Comparison of ENCODE assay signal across 8 mouse cellular contexts in the genomic region with DNA sequence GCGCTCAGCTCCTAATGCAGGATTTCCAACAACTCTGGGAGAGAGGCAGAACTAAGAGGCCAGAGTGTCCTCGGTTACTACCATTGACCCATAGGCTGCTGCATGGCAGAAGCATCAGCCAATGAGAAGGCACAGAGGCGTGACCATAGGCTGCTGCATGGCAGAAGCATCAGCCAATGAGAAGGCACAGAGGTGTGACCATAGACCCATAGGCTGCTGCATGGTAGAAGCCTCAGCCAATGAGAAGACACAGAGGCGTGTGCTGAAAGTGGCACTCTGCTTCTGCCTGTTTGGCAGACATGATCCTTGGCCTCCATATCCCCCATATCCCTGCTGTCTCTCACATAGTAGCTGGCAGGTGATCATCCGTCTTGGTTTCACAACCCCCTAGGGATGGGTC.
A peak's percentile ranks its signal among the peaks of the same experiment; 100 is the strongest.
DNase-seq lines count a peak whose midpoint lies in the region; ATAC-seq and TF ChIP-seq lines count a peak whose summit lies in the region.

No protein-coding gene starts in this region.

- H3K9ac ChIP-seq in hindbrain, embryonic 11.5 days (ENCODE audit: low read depth, low read length) = no peak overlapping the region
- H3K9ac ChIP-seq in limb, embryonic 13.5 days = no peak overlapping the region

- no peak overlapping the region for H3K4me3 ChIP-seq in hindbrain, embryonic 11.5 days (ENCODE audit: low read depth, low read length)
- no peak overlapping the region for H3K4me3 ChIP-seq in hindbrain, embryonic 10.5 days
- H3K4me3 ChIP-seq in limb, embryonic 13.5 days = no peak overlapping the region
- no peak overlapping the region for H3K4me3 ChIP-seq in myocyte

- H3K4me2 ChIP-seq in hindbrain, embryonic 11.5 days (replicated peaks; ENCODE audit: low read depth, low read length) = no peak overlapping the region
- H3K4me2 ChIP-seq in limb, embryonic 13.5 days (replicated peaks) = no peak overlapping the region
- H3K4me2 ChIP-seq in myocyte (ENCODE audit: low read depth) = no peak overlapping the region

- H3ac ChIP-seq in myocyte (ENCODE audit: control insufficient read depth, insufficient read length) = no peak overlapping the region

- H3K9me3 ChIP-seq in hindbrain, embryonic 11.5 days (ENCODE audit: control insufficient read depth, low read length) = no peaks in the 10 kb centered on the region
- H3K9me3 ChIP-seq in hindbrain, embryonic 10.5 days = no peaks in the 10 kb centered on the region
- H3K9me3 ChIP-seq in limb, embryonic 13.5 days = no peaks in the 10 kb centered on the region

- H3K36me3 ChIP-seq in hindbrain, embryonic 11.5 days (ENCODE audit: control insufficient read depth, insufficient read depth, low read length) = no peaks in the 10 kb centered on the region
- peaks cover 5% of the 10 kb centered on the region; the same call in 1 of the 2 replicates for H3K36me3 ChIP-seq in hindbrain, embryonic 10.5 days
- H3K36me3 ChIP-seq in limb, embryonic 13.5 days = no peaks in the 10 kb centered on the region
- no peaks in the 10 kb centered on the region for H3K36me3 ChIP-seq in myocyte (ENCODE audit: control insufficient read depth, insufficient read depth)

- peak; percentile 29 for TF ChIP-seq POLR2A in myocyte (IDR thresholded peaks at IDR 0.05; ENCODE audit: insufficient read length, low read depth)

- no peak overlapping the region for H3K27ac ChIP-seq in hindbrain, embryonic 11.5 days (ENCODE audit: low read depth, low read length)
- H3K27ac ChIP-seq in hindbrain, embryonic 10.5 days = no peak overlapping the region
- H3K27ac ChIP-seq in limb, embryonic 13.5 days = no peak overlapping the region

- H3K4me1 ChIP-seq in hindbrain, embryonic 11.5 days (replicated peaks; ENCODE audit: control insufficient read depth, insufficient read depth, low read length) = no peaks in the 10 kb centered on the region
- peaks cover 19% of the 10 kb centered on the region; the same call in 1 of the 2 replicates for H3K4me1 ChIP-seq in hindbrain, embryonic 10.5 days (replicated peaks)
- H3K4me1 ChIP-seq in limb, embryonic 13.5 days = peaks cover 16% of the 10 kb centered on the region; the same call in 1 of the 2 replicates

- H3K79me2 ChIP-seq in myocyte (ENCODE audit: control insufficient read depth, insufficient read depth) = no peaks in the 10 kb centered on the region

- ATAC-seq in hindbrain, embryonic 11.5 days (ENCODE audit: low FRiP score) = peak; percentile 82
- peak; percentile 75 for ATAC-seq in common myeloid progenitor, adult 5-6 weeks (replicated peaks; ENCODE audit: low read depth, poor library complexity, severe bottlenecking)
- ATAC-seq in limb, embryonic 13.5 days (ENCODE audit: low FRiP score, low read depth) = peak; percentile 60

- no peak for DNase-seq in hindbrain, embryonic 11.5 days (ENCODE audit: low spot score)
- no peak for DNase-seq in hindbrain, embryonic 10.5 days (ENCODE audit: low spot score)
- DNase-seq in urinary bladder, postnatal 25 days (ENCODE audit: low spot score) = no peak
- DNase-seq in left cerebral cortex, adult 9 months (ENCODE audit: low spot score in 2 of 2) = no peak
- DNase-seq in gastrocnemius, adult 8-10 months (ENCODE audit: low spot score in 2 of 2) = no peak

- 73% methylated on average over 5 of the region's 5 CpGs for WGBS in hindbrain, embryonic 11.5 days
- 73% methylated on average over 5 of the region's 5 CpGs for WGBS in hindbrain, embryonic 10.5 days
- WGBS in limb, embryonic 13.5 days = 71% methylated on average over 5 of the region's 5 CpGs

- no peaks in the 10 kb centered on the region for H3K27me3 ChIP-seq in hindbrain, embryonic 11.5 days (ENCODE audit: control insufficient read depth, insufficient read depth, low read length)
- H3K27me3 ChIP-seq in hindbrain, embryonic 10.5 days (ENCODE audit: insufficient read depth, poor library complexity, severe bottlenecking) = no peaks in the 10 kb centered on the region
- no peaks in the 10 kb centered on the region for H3K27me3 ChIP-seq in limb, embryonic 13.5 days
- H3K27me3 ChIP-seq in myocyte (ENCODE audit: control insufficient read depth, insufficient read depth, insufficient read length) = no peaks in the 10 kb centered on the region

TF ChIP-seq in myocyte, 11 proteins besides CTCF, POLR2A, EP300 and RAD21:
- no peak for TF ChIP-seq E2F4 (IDR thresholded peaks at IDR 0.05; ENCODE audit: insufficient read depth)
- TF ChIP-seq POLR2AphosphoS2 (IDR thresholded peaks at IDR 0.05; ENCODE audit: insufficient read length, low read depth) = no peak
- TF ChIP-seq TCF3 (IDR thresholded peaks at IDR 0.05; ENCODE audit: insufficient read length, low read depth) = no peak
- TF ChIP-seq MAX (IDR thresholded peaks at IDR 0.05; ENCODE audit: low read depth) = no peak
- no peak for TF ChIP-seq MYOG (IDR thresholded peaks at IDR 0.05; ENCODE audit: control insufficient read depth in 1 of 3, insufficient read depth in 1 of 3, insufficient read length in 2 of 3, low read depth in 2 of 3)
- no peak for TF ChIP-seq CEBPB (IDR thresholded peaks at IDR 0.05; ENCODE audit: insufficient read depth, poor library complexity, severe bottlenecking)
- TF ChIP-seq USF1 (IDR thresholded peaks at IDR 0.05; ENCODE audit: low read depth) = no peak
- no peak for TF ChIP-seq MYOD1 (IDR thresholded peaks at IDR 0.05; ENCODE audit: control insufficient read depth in 1 of 3, insufficient read length in 2 of 3, low read depth in 2 of 3)
- TF ChIP-seq REST (IDR thresholded peaks at IDR 0.05; ENCODE audit: insufficient read depth, insufficient read length) = no peak
